Comparison of ENCODE assay signal across 24 mouse cellular contexts in the genomic region with DNA sequence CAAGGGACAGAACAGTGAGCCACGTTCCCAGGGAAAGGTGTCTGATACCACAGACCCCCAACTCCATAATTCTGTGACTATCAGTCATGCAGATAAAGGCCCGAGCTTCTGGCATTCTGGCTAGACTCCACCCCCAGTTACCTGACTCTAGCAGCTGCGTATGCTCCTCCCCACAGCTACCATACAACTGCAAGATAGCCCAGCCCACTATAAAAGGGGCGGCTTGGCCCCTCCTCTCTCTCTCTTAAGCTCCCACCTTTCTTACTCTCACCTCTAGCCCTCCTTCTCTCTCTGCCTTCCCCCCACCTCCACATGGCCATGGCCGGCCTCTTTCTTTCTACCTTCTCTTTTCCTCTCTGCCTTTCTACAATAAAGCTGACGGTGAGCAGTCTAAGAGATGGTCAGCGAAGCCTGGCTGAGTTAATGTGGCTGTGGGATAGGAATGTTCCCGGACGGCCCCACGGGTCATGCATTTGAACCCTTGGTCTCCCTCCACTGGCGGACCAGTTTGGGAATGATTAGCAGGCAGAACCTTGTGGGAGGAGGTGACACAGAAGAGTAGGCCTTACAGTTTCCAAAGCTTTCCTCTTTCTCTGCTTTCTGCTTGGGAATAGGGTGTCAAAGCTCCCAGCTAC. TPM values are rescaled to one million over a fixed set of nuclear protein-coding genes. Genes with fewer than 3 reads are reported as not detected.
A peak's percentile ranks its signal among the peaks of the same experiment; 100 is the strongest.
DNase-seq lines count a peak whose midpoint lies in the region; ATAC-seq and TF ChIP-seq lines count a peak whose summit lies in the region.
"Had no signal": no experiment of that assay in that cellular context is flagged by ENCODE, and none has a peak within 500 bp of the region (broad histone marks: within the 10 kb centered on the region; RNA-seq: fewer than 3 reads in every experiment).

No protein-coding gene starts in this region.

- peak; percentile 16; the same call in 1 of the 2 replicates for ATAC-seq in midbrain, embryonic 11.5 days (ENCODE audit: low FRiP score)
- no peak for ATAC-seq in midbrain, embryonic 15.5 days (replicated peaks)
- ATAC-seq in kidney, postnatal 0 days (replicated peaks; ENCODE audit: low FRiP score, low read depth) = peak; percentile 97
- no peak for ATAC-seq in megakaryocyte-erythroid progenitor cell, adult 5-6 weeks (replicated peaks; ENCODE audit: low FRiP score, low TSS enrichment, poor library complexity, severe bottlenecking)
- ATAC-seq: inflammation-experienced regulatory T-cells, adult 6 months; liver, postnatal 0 days; midbrain, embryonic 16.5 days had no signal

- H3K4me1 ChIP-seq in midbrain, embryonic 11.5 days (ENCODE audit: control insufficient read depth, insufficient read depth, low read length) = no peaks in the 10 kb centered on the region
- no peaks in the 10 kb centered on the region for H3K4me1 ChIP-seq in midbrain, embryonic 15.5 days
- H3K4me1 ChIP-seq in kidney, postnatal 0 days (replicated peaks; ENCODE audit: insufficient read depth, low read length) = no peaks in the 10 kb centered on the region
- H3K4me1 ChIP-seq: embryonic facial prominence, embryonic 13.5 days; hindbrain, embryonic 12.5 days; limb, embryonic 10.5 days; neural tube, embryonic 15.5 days; stomach, embryonic 15.5 days had no signal

- peak; percentile 18; the same call in 1 of the 2 replicates for TF ChIP-seq CTCF in kidney, postnatal 0 days (IDR thresholded peaks at IDR 0.05; ENCODE audit: low read depth)

- H3K4me2 ChIP-seq in midbrain, embryonic 11.5 days = no peak overlapping the region
- no peak overlapping the region for H3K4me2 ChIP-seq in midbrain, embryonic 15.5 days
- peak overlapping the region; percentile 17; the same call in 1 of the 2 replicates for H3K4me2 ChIP-seq in kidney, postnatal 0 days (ENCODE audit: low read length)
- H3K4me2 ChIP-seq: embryonic facial prominence, embryonic 13.5 days; hindbrain, embryonic 12.5 days; neural tube, embryonic 15.5 days; stomach, embryonic 15.5 days had no signal

- H3K9ac ChIP-seq in midbrain, embryonic 11.5 days (ENCODE audit: low read length) = no peak overlapping the region
- no peak overlapping the region for H3K9ac ChIP-seq in midbrain, embryonic 15.5 days
- no peak overlapping the region for H3K9ac ChIP-seq in kidney, postnatal 0 days (ENCODE audit: low read depth, low read length)
- H3K9ac ChIP-seq: embryonic facial prominence, embryonic 13.5 days; hindbrain, embryonic 12.5 days; liver, postnatal 0 days; neural tube, embryonic 15.5 days; stomach, embryonic 15.5 days had no signal

- H3K27me3 ChIP-seq in midbrain, embryonic 11.5 days (ENCODE audit: control insufficient read depth, insufficient read depth, low read length) = no peaks in the 10 kb centered on the region
- H3K27me3 ChIP-seq in midbrain, embryonic 15.5 days (replicated peaks) = no peaks in the 10 kb centered on the region
- H3K27me3 ChIP-seq in kidney, postnatal 0 days (ENCODE audit: insufficient read depth, low read length) = no peaks in the 10 kb centered on the region
- H3K27me3 ChIP-seq: embryonic facial prominence, embryonic 13.5 days; hindbrain, embryonic 12.5 days; neural tube, embryonic 15.5 days; stomach, embryonic 15.5 days had no signal

- H3K27ac ChIP-seq in midbrain, embryonic 11.5 days (ENCODE audit: low read depth, low read length) = no peak overlapping the region
- no peak overlapping the region for H3K27ac ChIP-seq in midbrain, embryonic 15.5 days
- peak overlapping the region; percentile 78 for H3K27ac ChIP-seq in kidney, postnatal 0 days
- H3K27ac ChIP-seq: embryonic facial prominence, embryonic 13.5 days; hindbrain, embryonic 12.5 days; layer of hippocampus, adult 2 months; limb, embryonic 10.5 days; neural tube, embryonic 15.5 days; stomach, embryonic 15.5 days had no signal

- H3K4me3 ChIP-seq in midbrain, embryonic 11.5 days (ENCODE audit: low read depth, low read length) = no peak overlapping the region
- no peak overlapping the region for H3K4me3 ChIP-seq in midbrain, embryonic 15.5 days
- H3K4me3 ChIP-seq in kidney, postnatal 0 days (replicated peaks; ENCODE audit: low read depth, low read length) = no peak overlapping the region
- H3K4me3 ChIP-seq: embryonic facial prominence, embryonic 13.5 days; hindbrain, embryonic 12.5 days; layer of hippocampus, adult 2 months; limb, embryonic 10.5 days; neural tube, embryonic 15.5 days; stomach, embryonic 15.5 days had no signal

- peaks cover 4% of the 10 kb centered on the region for H3K36me3 ChIP-seq in midbrain, embryonic 11.5 days (ENCODE audit: control insufficient read depth, insufficient read depth, low read length)
- H3K36me3 ChIP-seq in midbrain, embryonic 15.5 days (replicated peaks) = peaks cover 7% of the 10 kb centered on the region; the same call in 1 of the 2 replicates
- peaks cover 9% of the 10 kb centered on the region for H3K36me3 ChIP-seq in kidney, postnatal 0 days (ENCODE audit: insufficient read depth, low read length)

- no peaks in the 10 kb centered on the region for H3K9me3 ChIP-seq in midbrain, embryonic 11.5 days (ENCODE audit: control insufficient read depth, low read length)
- no peaks in the 10 kb centered on the region for H3K9me3 ChIP-seq in midbrain, embryonic 15.5 days
- H3K9me3 ChIP-seq in kidney, postnatal 0 days (replicated peaks; ENCODE audit: low read length) = no peaks in the 10 kb centered on the region
- H3K9me3 ChIP-seq: embryonic facial prominence, embryonic 13.5 days; G1E; hindbrain, embryonic 12.5 days; limb, embryonic 10.5 days; neural tube, embryonic 15.5 days; stomach, embryonic 15.5 days had no signal

- 75% methylated on average over 11 of the region's 11 CpGs for WGBS in midbrain, embryonic 11.5 days
- 85% methylated on average over 11 of the region's 11 CpGs for WGBS in midbrain, embryonic 15.5 days
- 49% methylated on average over 11 of the region's 11 CpGs for WGBS in kidney, postnatal 0 days

- no peak for DNase-seq in midbrain, embryonic 11.5 days (ENCODE audit: low spot score, missing footprints)
- peak; percentile 55 for DNase-seq in kidney, adult 18-20 months
- DNase-seq in kidney, postnatal 0 days (ENCODE audit: low spot score) = peak; percentile 79
- DNase-seq in thymus, adult 18-20 months = no peak
- DNase-seq in adrenal gland, adult (ENCODE audit: inconsistent age in 2 of 2, low spot score in 1 of 2) = no peak
- DNase-seq: adrenal gland, adult 2 months; B cell, adult 2 months; cerebellum, adult 9-11 months; liver, postnatal 0 days; lung, postnatal 14 days; right cerebral cortex, postnatal 14 days; thymus, adult 2 months had no signal

RNA-seq across cellular contexts. Expression of a gene that starts 12.7 kb away (rescaled TPM):
- polyA plus RNA-seq in midbrain, embryonic 11.5 days (2014; fragmentation: Nextera tagmentation; extraction: Ambion mirVana) = 0.15 TPM in 1 of 2 replicates, not detected in the other
- 0.20 and 0.35 TPM in 2 replicates for polyA plus RNA-seq in midbrain, embryonic 15.5 days (2015; fragmentation: Nextera tagmentation; extraction: Ambion mirVana)
- polyA plus RNA-seq in kidney, postnatal 0 days (2015; fragmentation: Nextera tagmentation; extraction: Ambion mirVana) = 0.13 TPM in 1 of 2 replicates, not detected in the other
- not detected in 2 replicates for total RNA-seq in megakaryocyte-erythroid progenitor cell, adult 5-6 weeks (2014; fragmentation: Nextera tagmentation)
- total RNA-seq in megakaryocyte-erythroid progenitor cell, adult 5-6 weeks (2017) = 0.50 TPM in 1 of 2 replicates, not detected in the other
- total RNA-seq: adrenal gland, adult 2 months; liver, adult 2 months had no signal
- polyA plus RNA-seq: embryonic facial prominence, embryonic 13.5 days; G1E; hindbrain, embryonic 12.5 days; limb, embryonic 10.5 days; liver, postnatal 0 days had no signal

RNA-seq across cellular contexts. Expression of a gene that starts 37.6 kb away (rescaled TPM):
- polyA plus RNA-seq in midbrain, embryonic 11.5 days (2014; fragmentation: Nextera tagmentation; extraction: Ambion mirVana) = 24.2 and 28.3 TPM in 2 replicates
- 26.4 and 30.6 TPM in 2 replicates for polyA plus RNA-seq in midbrain, embryonic 15.5 days (2015; fragmentation: Nextera tagmentation; extraction: Ambion mirVana)
- polyA plus RNA-seq in kidney, postnatal 0 days (2015; fragmentation: Nextera tagmentation; extraction: Ambion mirVana) = 19.7 and 19.8 TPM in 2 replicates
- total RNA-seq in megakaryocyte-erythroid progenitor cell, adult 5-6 weeks (2014; fragmentation: Nextera tagmentation) = 25.6 and 37.7 TPM in 2 replicates
- total RNA-seq in megakaryocyte-erythroid progenitor cell, adult 5-6 weeks (2017) = 42.5 and 70.5 TPM in 2 replicates

Comparison
In these comparisons a context has a peak if more than half of its experiments do, and no peak if none do; other contexts are left out.
1. ATAC-seq: peak in midbrain, embryonic 11.5 days (single experiment) and kidney, postnatal 0 days (single experiment); none in midbrain, embryonic 15.5 days (single experiment) and megakaryocyte-erythroid progenitor cell, adult 5-6 weeks (single experiment).
2. DNase-seq: peak in kidney, adult 18-20 months (single experiment) and kidney, postnatal 0 days (single experiment); none in midbrain, embryonic 11.5 days (single experiment), thymus, adult 18-20 months (0 of 2) and adrenal gland, adult (0 of 2).